Mouse (Mus musculus) MEL (cell line): ENCODE results near the gene Krt84. TPM values are rescaled to one million over a fixed set of nuclear protein-coding genes. Genes with fewer than 3 reads are reported as not detected.

Experiments
- DNase-seq: peaks from one replicate; pipeline ENCODE4 v3.0.0; 2011; ENCODE audit warnings: low read depth, low spot score
- H3K27ac ChIP-seq: 2 replicates; pipeline ENCODE4 v1.5.1; 2012; ENCODE audit warnings: low read depth, mild to moderate bottlenecking, control low read depth, low read length, moderate library complexity; ENCODE audit not compliant: control insufficient read depth
- H3K27me3 ChIP-seq, 2 experiments: fragments of 150-350 bp in 1 of 2; sonication (generic) in 1 of 2; 2 replicates each; pipeline ENCODE4 v1.6.1; 2012; ENCODE audit warnings: low read length in 2 of 2, mild to moderate bottlenecking in 2 of 2, improper control_type of control experiment in 1 of 2, moderate library complexity in 1 of 2; ENCODE audit not compliant: insufficient read depth in 2 of 2, control insufficient read depth in 1 of 2
- H3K36me3 ChIP-seq, 2 experiments: 2 replicates each; pipeline ENCODE4 v1.6.1; 2012 to 2014; ENCODE audit warnings: low read length in 2 of 2, improper control_type of control experiment in 1 of 2, inconsistent platforms in 1 of 2, mild to moderate bottlenecking in 1 of 2; ENCODE audit not compliant: insufficient read depth in 2 of 2, control insufficient read depth in 1 of 2
- H3K4me1 ChIP-seq, 2 experiments: fragments of 150-350 bp in 1 of 2; sonication (generic) in 1 of 2; 2 replicates each; pipeline ENCODE4 v1.6.1; 2012; ENCODE audit warnings: low read length in 2 of 2, improper control_type of control experiment in 1 of 2, mild to moderate bottlenecking in 1 of 2; ENCODE audit not compliant: insufficient read depth in 2 of 2, control insufficient read depth in 1 of 2
- H3K4me3 ChIP-seq, 2 experiments: fragments of 150-350 bp in 1 of 2; sonication (generic) in 1 of 2; 2 replicates each; pipeline ENCODE4 v1.5.1; 2012; ENCODE audit warnings: low read depth in 2 of 2, low read length in 2 of 2, mild to moderate bottlenecking in 2 of 2, moderate library complexity in 2 of 2, control low read depth in 1 of 2, improper control_type of control experiment in 1 of 2; ENCODE audit not compliant: control insufficient read depth in 1 of 2, insufficient read depth in 1 of 2
- H3K79me2 ChIP-seq: 2 replicates; pipeline ENCODE4 v1.6.1; 2012; ENCODE audit warnings: mild to moderate bottlenecking, low read length, moderate library complexity; ENCODE audit not compliant: control insufficient read depth, poor library complexity, insufficient read depth
- H3K9ac ChIP-seq: 2 replicates; pipeline ENCODE4 v1.6.1; 2012; ENCODE audit warnings: low read depth, mild to moderate bottlenecking, control low read depth, low read length, moderate library complexity; ENCODE audit not compliant: control insufficient read depth, poor library complexity, severe bottlenecking
- H3K9me3 ChIP-seq: fragments of 150-350 bp; sonication (generic); replicated peaks from 2 replicates; pipeline ENCODE4 v1.6.1; 2012; ENCODE audit warnings: mild to moderate bottlenecking, low read length, improper control_type of control experiment, moderate library complexity; ENCODE audit not compliant: insufficient read depth
- CHD2 ChIP-seq: IDR thresholded peaks from 2 replicates; pipeline ENCODE4 v1.6.1; 2011; ENCODE audit warnings: low read length, improper control_type of control experiment
- EP300 ChIP-seq, 2 experiments: IDR thresholded peaks; 2 replicates each; pipeline ENCODE4 v1.6.1; 2011; ENCODE audit warnings: improper control_type of control experiment in 2 of 2, low read length in 2 of 2, low read depth in 1 of 2, mild to moderate bottlenecking in 1 of 2
- ETS1 ChIP-seq: IDR thresholded peaks from 2 replicates; pipeline ENCODE4 v1.6.1; 2012; ENCODE audit warnings: low read depth, mild to moderate bottlenecking, inconsistent platforms, low read length, improper control_type of control experiment, moderate library complexity
- GATA1 ChIP-seq: IDR thresholded peaks from 2 replicates; pipeline ENCODE4 v1.6.1; 2011; ENCODE audit warnings: low read depth, low read length, improper control_type of control experiment
- HCFC1 ChIP-seq: IDR thresholded peaks from 2 replicates; pipeline ENCODE4 v1.6.1; 2012; ENCODE audit warnings: low read depth, mild to moderate bottlenecking, inconsistent platforms, low read length, improper control_type of control experiment, moderate library complexity
- JUND ChIP-seq: IDR thresholded peaks from 2 replicates; pipeline ENCODE4 v1.6.1; 2011; ENCODE audit warnings: low read depth, mild to moderate bottlenecking, improper control_type of control experiment, low read length
- MAX ChIP-seq: IDR thresholded peaks from 2 replicates; pipeline ENCODE4 v1.6.1; 2011; ENCODE audit warnings: low read length, improper control_type of control experiment
- MXI1 ChIP-seq: IDR thresholded peaks from 2 replicates; pipeline ENCODE4 v1.6.1; 2011; ENCODE audit warnings: mild to moderate bottlenecking, low read depth, low read length, improper control_type of control experiment
- MYB ChIP-seq: IDR thresholded peaks from 2 replicates; pipeline ENCODE4 v1.6.1; 2011; ENCODE audit warnings: mild to moderate bottlenecking, low read depth, low read length, improper control_type of control experiment
- NELFE ChIP-seq: IDR thresholded peaks from 2 replicates; pipeline ENCODE4 v1.6.1; 2011; ENCODE audit warnings: low read depth, low read length, improper control_type of control experiment
- POLR2A ChIP-seq, 2 experiments: IDR thresholded peaks; 2 replicates each; pipeline ENCODE4 v1.6.1; 2011 to 2012; ENCODE audit warnings: low read length in 2 of 2, mild to moderate bottlenecking in 2 of 2, control low read depth in 1 of 2, improper control_type of control experiment in 1 of 2, low read depth in 1 of 2, moderate library complexity in 1 of 2; ENCODE audit not compliant: control insufficient read depth in 1 of 2, insufficient read depth in 1 of 2, poor library complexity in 1 of 2
- POLR2AphosphoS2 ChIP-seq: IDR thresholded peaks from 2 replicates; pipeline ENCODE4 v1.6.1; 2011; ENCODE audit warnings: low read length, improper control_type of control experiment
- RAD21 ChIP-seq: IDR thresholded peaks from 2 replicates; pipeline ENCODE4 v1.6.1; 2011; ENCODE audit warnings: mild to moderate bottlenecking, low read depth, low read length, improper control_type of control experiment
- RCOR1 ChIP-seq: IDR thresholded peaks from 2 replicates; pipeline ENCODE4 v1.6.1; 2012; ENCODE audit warnings: low read depth, mild to moderate bottlenecking, inconsistent platforms, low read length, improper control_type of control experiment
- SMC3 ChIP-seq: IDR thresholded peaks from 2 replicates; pipeline ENCODE4 v1.6.1; 2011; ENCODE audit warnings: low read depth, low read length, improper control_type of control experiment
- TBP ChIP-seq: IDR thresholded peaks from 2 replicates; pipeline ENCODE4 v1.8.0; 2011; ENCODE audit warnings: low read depth, low read length, improper control_type of control experiment
- TCF12 ChIP-seq: IDR thresholded peaks from 2 replicates; pipeline ENCODE4 v1.6.1; 2014; ENCODE audit warnings: low read depth, mild to moderate bottlenecking, inconsistent platforms, low read length, improper control_type of control experiment, moderate library complexity
- USF2 ChIP-seq, 2 experiments: IDR thresholded peaks; 2 replicates each; pipeline ENCODE4 v1.6.1; 2011 to 2012; ENCODE audit warnings: improper control_type of control experiment in 2 of 2, low read length in 2 of 2, borderline replicate concordance in 1 of 2, inconsistent platforms in 1 of 2, low read depth in 1 of 2, mild to moderate bottlenecking in 1 of 2; ENCODE audit not compliant: insufficient read depth in 1 of 2
- ZMIZ1 ChIP-seq: IDR thresholded peaks from 2 replicates; pipeline ENCODE4 v1.6.1; 2012; ENCODE audit warnings: low read depth, mild to moderate bottlenecking, inconsistent platforms, low read length, improper control_type of control experiment, moderate library complexity
- ZNF384 ChIP-seq: IDR thresholded peaks from 2 replicates; pipeline ENCODE4 v1.6.1; 2012; ENCODE audit warnings: low read depth, mild to moderate bottlenecking, inconsistent platforms, low read length, improper control_type of control experiment
- polyA plus RNA-seq, 2 experiments: library from polyadenylated mRNA; stranded (reverse) in 1 of 2; unstranded in 1 of 2; fragments of >175 nt in 1 of 2; fragments of >200 nt in 1 of 2; gene quantifications; 2 replicates each; pipeline versions ENCODE4 v1.2.1 to v1.2.4; 2012; ENCODE audit warnings: low replicate concordance in 2 of 2, low read depth in 1 of 2; ENCODE audit not compliant: insufficient read length in 2 of 2, insufficient read depth in 1 of 2, missing spikeins in 1 of 2
- total RNA-seq: library from RNA; depleted of rRNA; stranded (reverse); fragments of 300-350 nt; gene quantifications from 2 replicates; pipeline ENCODE4 v1.2.3, GENCODE M21; 2012

Gene Krt84
- total and polyA plus RNA-seq, 3 experiments: not detected

- Histone ChIP-seq H3K79me2 (no peaks in the 10 kb centered on the region), H3K36me3 (no peaks in the 10 kb centered on the region), H3K27me3 (no peaks in the 10 kb centered on the region), H3K27ac (no peak overlapping the region), H3K9me3 (no peaks in the 10 kb centered on the region), H3K4me3 (no peak overlapping the region), H3K9ac (no peak overlapping the region), H3K4me1 (no peaks in the 10 kb centered on the region)
- no peak for DNase-seq
- TF ChIP-seq SMC3 (no peak), RCOR1 (no peak), RAD21 (no peak), ETS1 (no peak), TBP (no peak), EP300 (IDR thresholded peaks at IDR 0.05; ENCODE audit: low read depth in 1 of 2, low read length in 2 of 2) (no peak), ZNF384 (no peak), CHD2 (no peak), USF2 (IDR thresholded peaks at IDR 0.05; ENCODE audit: borderline replicate concordance in 1 of 2, insufficient read depth in 1 of 2, low read depth in 1 of 2, low read length in 2 of 2) (no peak), TCF12 (no peak), HCFC1 (no peak), POLR2AphosphoS2 (no peak), JUND (no peak), ZMIZ1 (no peak), NELFE (no peak), MYB (no peak), POLR2A (IDR thresholded peaks at IDR 0.05; ENCODE audit: control insufficient read depth in 1 of 2, insufficient read depth in 1 of 2, low read depth in 1 of 2, low read length in 2 of 2, poor library complexity in 1 of 2) (no peak)
Measured at GRCm38 (mm10) chr15:101508247-101508646, 24.4 kb downstream of the Krt84 start.

- no peak for DNase-seq
- H3K4me1 ChIP-seq: no peaks in the 10 kb centered on the region
- H3K27me3 ChIP-seq: no peaks in the 10 kb centered on the region
- no peak overlapping the region for H3K4me3 ChIP-seq
- no peaks in the 10 kb centered on the region for H3K36me3 ChIP-seq
- H3K9me3 ChIP-seq: no peaks in the 10 kb centered on the region
- no peak overlapping the region for H3K27ac ChIP-seq
- H3K79me2 ChIP-seq: no peaks in the 10 kb centered on the region
- TF ChIP-seq JUND (no peak), MXI1 (no peak), GATA1 (no peak), MAX (no peak), RAD21 (no peak)
- H3K9ac ChIP-seq: no peak overlapping the region
Measured at GRCm38 (mm10) chr15:101506896-101507758, 25.5 kb downstream of the Krt84 start.
